Mouse (Mus musculus) hindbrain, embryonic 14.5 days (tissue): ENCODE results near the gene Hist1h2bb. TPM values are rescaled to one million over a fixed set of nuclear protein-coding genes. Genes with fewer than 3 reads are reported as not detected.
A peak's percentile ranks its signal among the peaks of the same experiment; 100 is the strongest.

Experiments used
- ATAC-seq: fragments of 200-750 bp; cut with Nextera tagmentation; 2 replicates; pipeline ENCODE4 v1.8.0; 2017; ENCODE audit warnings: moderate number of reproducible peaks, mild to moderate bottlenecking, moderate TSS enrichment, moderate library complexity; ENCODE audit not compliant: low FRiP score
- DNase-seq: peaks from one replicate; pipeline ENCODE4 v3.0.0-alpha.2; 2015; ENCODE audit warnings: low spot score
- H3K27ac ChIP-seq: fragments of 300-500 bp; sonication (generic); 2 replicates; pipeline ENCODE4 v1.5.1; 2014; ENCODE audit warnings: mild to moderate bottlenecking, moderate library complexity
- H3K27me3 ChIP-seq: fragments of 300-500 bp; sonication (generic); 2 replicates; pipeline ENCODE4 v1.6.1; 2014; ENCODE audit warnings: mild to moderate bottlenecking, low read length, mixed read lengths; ENCODE audit not compliant: control insufficient read depth, insufficient read depth
- H3K36me3 ChIP-seq: fragments of 300-500 bp; sonication (generic); replicated peaks from 2 replicates; pipeline ENCODE4 v1.6.1; 2014; ENCODE audit not compliant: control insufficient read depth, insufficient read depth
- H3K4me1 ChIP-seq: fragments of 300-500 bp; sonication (generic); replicated peaks from 2 replicates; pipeline ENCODE4 v1.6.1; 2014; ENCODE audit warnings: antibody characterized with exemption, low read length, mixed read lengths; ENCODE audit not compliant: control insufficient read depth, insufficient read depth
- H3K4me2 ChIP-seq: fragments of 300-500 bp; sonication (generic); replicated peaks from 2 replicates; pipeline ENCODE4 v1.6.1; 2014; ENCODE audit warnings: mild to moderate bottlenecking, moderate library complexity
- H3K4me3 ChIP-seq: fragments of 300-500 bp; sonication (generic); replicated peaks from 2 replicates; pipeline ENCODE4 v1.5.1; 2014; ENCODE audit warnings: mild to moderate bottlenecking, low read length
- H3K9ac ChIP-seq: fragments of 300-500 bp; sonication (generic); 2 replicates; pipeline ENCODE4 v1.6.1; 2014
- H3K9me3 ChIP-seq: fragments of 300-500 bp; sonication (generic); 2 replicates; pipeline ENCODE4 v1.6.1; 2016; ENCODE audit warnings: low read length; ENCODE audit not compliant: control insufficient read depth
- WGBS: fragments of 180-500 bp; shearing (Covaris S2); extraction: QIAGEN DNeasy Blood & Tissue Kit; methylation state at CpG from one replicate; pipeline ENCODE4 v1.1.7; 2014; 5-methylcytosine and 5-hydroxymethylcytosine counted together
- polyA plus RNA-seq: library from polyadenylated mRNA; unstranded; fragments of >200 nt; fragmentation: Nextera tagmentation; extraction: Ambion mirVana; gene quantifications from 2 replicates; pipeline ENCODE4 v1.2.1, GENCODE M21; 2014

Hist1h2bb gene
- polyA plus RNA-seq, 1 experiment from 2014 or later: 0.64 TPM

GRCm38 (mm10) chr13:23705751-23706356 is 40.7 kb upstream of the Hist1h2bb start:
- H3K9ac ChIP-seq: no peak overlapping the region
- no peaks in the 10 kb centered on the region for H3K36me3 ChIP-seq
- no peak overlapping the region for H3K4me2 ChIP-seq
- H3K27ac ChIP-seq: no peak overlapping the region
- no peak for DNase-seq
- peaks cover 9% of the 10 kb centered on the region; the same call in 1 of the 2 replicates for H3K4me1 ChIP-seq
- ATAC-seq: no peak
- H3K4me3 ChIP-seq: no peak overlapping the region
- 93% methylated on average over 7 of the region's 7 CpGs for WGBS
- H3K27me3 ChIP-seq: no peaks in the 10 kb centered on the region
- H3K9me3 ChIP-seq: no peaks in the 10 kb centered on the region

DNA sequence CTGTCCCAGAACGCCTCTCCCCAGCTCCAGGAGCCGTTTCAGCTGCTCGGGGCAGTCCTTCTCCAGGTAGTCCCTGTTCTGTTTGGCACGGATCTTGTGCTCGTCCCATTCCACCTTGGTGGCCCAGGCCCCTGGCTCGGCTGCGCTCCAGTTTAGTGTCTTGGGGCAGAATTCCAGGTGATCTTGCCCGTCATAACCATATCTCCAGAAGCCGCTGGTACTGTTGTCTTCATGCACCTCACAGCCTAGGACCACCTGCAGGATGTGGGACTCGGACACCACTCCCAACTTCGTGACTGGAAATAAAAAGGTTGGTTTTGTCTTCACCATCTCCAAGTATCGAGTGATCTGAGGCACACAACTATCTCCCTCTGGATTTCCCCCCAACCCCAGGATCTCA is 39.8 kb upstream of the Hist1h2bb start:
- Histone ChIP-seq H3K27me3 (no peaks in the 10 kb centered on the region), H3K4me2 (no peak overlapping the region), H3K9ac (no peak overlapping the region), H3K4me3 (no peak overlapping the region), H3K36me3 (no peaks in the 10 kb centered on the region), H3K4me1 (peaks cover 9% of the 10 kb centered on the region; the same call in 1 of the 2 replicates), H3K27ac (no peak overlapping the region), H3K9me3 (no peaks in the 10 kb centered on the region)
- WGBS: 93% methylated on average over 12 of the region's 12 CpGs
- ATAC-seq (no peak), DNase-seq (no peak)

- no peaks in the 10 kb centered on the region for H3K27me3 ChIP-seq
- WGBS: 80% methylated on average over 4 of the region's 4 CpGs
- no peaks in the 10 kb centered on the region for H3K9me3 ChIP-seq
- peaks cover 9% of the 10 kb centered on the region; the same call in 1 of the 2 replicates for H3K4me1 ChIP-seq
- H3K4me2 ChIP-seq: no peak overlapping the region
- no peak overlapping the region for H3K4me3 ChIP-seq
- no peak overlapping the region for H3K9ac ChIP-seq
- DNase-seq (no peak), ATAC-seq (no peak)
- H3K36me3 ChIP-seq: no peaks in the 10 kb centered on the region
- H3K27ac ChIP-seq: no peak overlapping the region
These were observed 38.5 kb upstream of the Hist1h2bb start for GRCm38 (mm10) chr13:23708041-23708440.

DNA sequence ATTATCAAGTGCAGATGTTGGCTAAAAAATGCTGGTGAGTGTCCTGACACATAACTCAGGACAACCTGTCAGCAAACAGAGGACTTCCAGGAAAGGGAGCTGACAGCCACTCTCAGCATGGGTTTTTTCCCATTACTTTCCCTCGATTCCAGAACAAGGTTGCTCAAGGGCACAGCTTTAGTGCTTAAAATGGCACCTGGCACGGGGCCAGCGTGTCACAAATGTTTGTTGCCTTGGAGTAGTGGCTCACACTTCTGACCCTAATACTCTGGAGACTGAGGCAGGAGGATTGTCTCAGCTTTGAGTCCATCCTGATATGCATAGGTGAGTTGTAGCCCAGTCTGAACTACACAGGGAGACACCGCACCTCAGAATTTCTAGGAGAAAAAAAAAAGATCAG is 37.9 kb upstream of the Hist1h2bb start:
- Histone ChIP-seq H3K36me3 (no peaks in the 10 kb centered on the region), H3K4me1 (peaks cover 9% of the 10 kb centered on the region; the same call in 1 of the 2 replicates), H3K4me3 (no peak overlapping the region), H3K27me3 (no peaks in the 10 kb centered on the region), H3K4me2 (no peak overlapping the region), H3K27ac (no peak overlapping the region), H3K9me3 (no peaks in the 10 kb centered on the region), H3K9ac (no peak overlapping the region)
- 84% methylated on average over 4 of the region's 4 CpGs for WGBS
- DNase-seq (no peak), ATAC-seq (no peak)

GRCm38 (mm10) chr13:23709714-23710373 is 36.7 kb upstream of the Hist1h2bb start:
- no peaks in the 10 kb centered on the region for H3K36me3 ChIP-seq
- H3K4me2 ChIP-seq: peak overlapping the region; percentile 65
- H3K9ac ChIP-seq: peak overlapping the region; percentile 55
- H3K27me3 ChIP-seq: no peaks in the 10 kb centered on the region
- ATAC-seq: no peak
- peak overlapping the region; percentile 30 for H3K4me3 ChIP-seq
- H3K4me1 ChIP-seq: peaks cover 9% of the 10 kb centered on the region; the same call in 1 of the 2 replicates
- no peaks in the 10 kb centered on the region for H3K9me3 ChIP-seq
- DNase-seq: no peak
- no peak overlapping the region for H3K27ac ChIP-seq
- WGBS: 16% methylated on average over 15 of the region's 15 CpGs

GRCm38 (mm10) chr13:23710374-23711089 is 36.0 kb upstream of the Hist1h2bb start, which contains the start of gene Hfe:
TSS of gene Hfe (minus strand) at chr13:23710854.
- no peaks in the 10 kb centered on the region for H3K27me3 ChIP-seq
- peak within 1 kb of the TSS; percentile 55 for H3K9ac ChIP-seq
- DNase-seq (peak; percentile 38), ATAC-seq (0 out of 2 replicates have a peak, but pooled peaks have one; percentile 59)
- peaks cover 9% of the 10 kb centered on the region; the same call in 1 of the 2 replicates for H3K4me1 ChIP-seq
- H3K9me3 ChIP-seq: no peaks in the 10 kb centered on the region
- peak within 1 kb of the TSS; percentile 65 for H3K4me2 ChIP-seq
- no peaks in the 10 kb centered on the region for H3K36me3 ChIP-seq
- H3K4me3 ChIP-seq: peak within 1 kb of the TSS; percentile 30
- 5% methylated on average over 17 of the region's 17 CpGs for WGBS
- 0 out of 2 replicates have a peak within 1 kb of the TSS, but pooled peaks have one; percentile 29 for H3K27ac ChIP-seq

GRCm38 (mm10) chr13:23716261-23717042 is 30.1 kb upstream of the Hist1h2bb start:
- no peak for ATAC-seq
- no peaks in the 10 kb centered on the region for H3K27me3 ChIP-seq
- no peak overlapping the region for H3K4me2 ChIP-seq
- H3K9me3 ChIP-seq: no peaks in the 10 kb centered on the region
- 86% methylated on average over 5 of the region's 5 CpGs for WGBS
- no peak for DNase-seq
- no peak overlapping the region for H3K9ac ChIP-seq
- H3K27ac ChIP-seq: no peak overlapping the region
- no peak overlapping the region for H3K4me3 ChIP-seq
- H3K36me3 ChIP-seq: no peaks in the 10 kb centered on the region
- H3K4me1 ChIP-seq: no peaks in the 10 kb centered on the region

DNA sequence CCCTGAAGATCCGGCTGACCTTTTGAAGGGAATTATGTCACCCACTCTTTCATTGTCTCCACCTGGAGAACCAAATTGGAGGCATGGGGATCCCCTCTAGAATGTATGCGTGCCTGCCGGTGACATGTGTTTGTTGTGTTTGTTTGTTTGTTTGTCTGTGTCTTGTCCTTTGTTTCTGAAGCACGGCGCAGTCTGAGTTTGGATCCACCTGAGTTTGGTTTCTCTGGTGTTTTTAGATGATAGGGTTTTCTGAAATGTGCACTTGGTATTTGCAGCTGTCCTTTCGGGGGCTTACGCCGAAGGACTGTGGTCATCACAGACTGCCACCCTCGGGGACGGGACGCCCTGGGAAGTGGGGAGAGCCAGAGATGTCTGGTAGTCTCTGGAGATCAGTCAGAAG is 29.4 kb upstream of the Hist1h2bb start:
- Histone ChIP-seq H3K9me3 (no peaks in the 10 kb centered on the region), H3K27ac (no peak overlapping the region), H3K4me3 (no peak overlapping the region), H3K4me2 (no peak overlapping the region), H3K27me3 (no peaks in the 10 kb centered on the region), H3K4me1 (no peaks in the 10 kb centered on the region), H3K36me3 (no peaks in the 10 kb centered on the region), H3K9ac (no peak overlapping the region)
- ATAC-seq: no peak
- WGBS: 61% methylated on average over 11 of the region's 11 CpGs
- DNase-seq: no peak
